ENCODE assay signal across 8 mouse cellular contexts in genomic region chr7:100911791-100912190, GRCm38 (mm10). TPM values are rescaled to one million over a fixed set of nuclear protein-coding genes. Genes with fewer than 3 reads are reported as not detected.
DNase-seq lines count a peak whose midpoint lies in the region; ATAC-seq lines count a peak whose summit lies in the region.

No protein-coding gene starts in this region.

- H3K9me3 ChIP-seq in midbrain, embryonic 11.5 days (ENCODE audit: control insufficient read depth, low read length): no peaks in the 10 kb centered on the region
- H3K9me3 ChIP-seq in midbrain, embryonic 15.5 days: no peaks in the 10 kb centered on the region
- H3K9me3 ChIP-seq in hindbrain, embryonic 15.5 days: no peaks in the 10 kb centered on the region
- H3K9me3 ChIP-seq in stomach, embryonic 14.5 days (ENCODE audit: control insufficient read depth, low read depth, low read length): no peaks in the 10 kb centered on the region

- H3K27me3 ChIP-seq in midbrain, embryonic 11.5 days (ENCODE audit: control insufficient read depth, insufficient read depth, low read length): no peaks in the 10 kb centered on the region
- H3K27me3 ChIP-seq in midbrain, embryonic 15.5 days (replicated peaks): no peaks in the 10 kb centered on the region
- H3K27me3 ChIP-seq in hindbrain, embryonic 15.5 days: no peaks in the 10 kb centered on the region
- no peaks in the 10 kb centered on the region for H3K27me3 ChIP-seq in stomach, embryonic 14.5 days (ENCODE audit: control insufficient read depth, insufficient read depth, low read length)

- no peak overlapping the region for H3K4me3 ChIP-seq in midbrain, embryonic 11.5 days (ENCODE audit: low read depth, low read length)
- no peak overlapping the region for H3K4me3 ChIP-seq in midbrain, embryonic 15.5 days
- H3K4me3 ChIP-seq in hindbrain, embryonic 15.5 days: no peak overlapping the region
- H3K4me3 ChIP-seq in stomach, embryonic 14.5 days (ENCODE audit: low read depth, low read length): no peak overlapping the region

- no peak overlapping the region; the same call in 1 of the 2 replicates for H3K9ac ChIP-seq in midbrain, embryonic 11.5 days (ENCODE audit: low read length)
- H3K9ac ChIP-seq in midbrain, embryonic 15.5 days: no peak overlapping the region
- no peak overlapping the region for H3K9ac ChIP-seq in hindbrain, embryonic 15.5 days
- H3K9ac ChIP-seq in stomach, embryonic 14.5 days (replicated peaks; ENCODE audit: low read depth, low read length): no peak overlapping the region

- ATAC-seq in midbrain, embryonic 11.5 days (ENCODE audit: low FRiP score): peak; percentile 19; the same call in 1 of the 2 replicates
- ATAC-seq in midbrain, embryonic 15.5 days (replicated peaks): no peak
- no peak for ATAC-seq in hindbrain, embryonic 15.5 days (ENCODE audit: low FRiP score, low read depth)
- no peak for ATAC-seq in stomach, embryonic 14.5 days (ENCODE audit: insufficient number of reproducible peaks, insufficient read depth, low FRiP score, low read depth)
- no peak for ATAC-seq in megakaryocyte, adult 5-6 weeks (ENCODE audit: poor library complexity, severe bottlenecking)
- no peak for ATAC-seq in activated CD4-positive, CD25-positive, alpha-beta regulatory T cell, adult 4 months

- H3K27ac ChIP-seq in midbrain, embryonic 11.5 days (ENCODE audit: low read depth, low read length): peak overlapping the region; percentile 59; the same call in 1 of the 2 replicates
- H3K27ac ChIP-seq in midbrain, embryonic 15.5 days: no peak overlapping the region
- H3K27ac ChIP-seq in hindbrain, embryonic 15.5 days (replicated peaks): peak overlapping the region; percentile 1; the same call in 1 of the 2 replicates
- H3K27ac ChIP-seq in stomach, embryonic 14.5 days (ENCODE audit: low read length): peak overlapping the region; percentile 35; the same call in 1 of the 2 replicates

- peak; percentile 73 for DNase-seq in adrenal gland, adult 2 months
- DNase-seq in adrenal gland, adult 8-10 months: no peak
- no peak for DNase-seq in midbrain, embryonic 11.5 days (ENCODE audit: low spot score, missing footprints)

- H3K36me3 ChIP-seq in midbrain, embryonic 11.5 days (ENCODE audit: control insufficient read depth, insufficient read depth, low read length): no peaks in the 10 kb centered on the region
- no peaks in the 10 kb centered on the region for H3K36me3 ChIP-seq in midbrain, embryonic 15.5 days (replicated peaks)
- no peaks in the 10 kb centered on the region for H3K36me3 ChIP-seq in hindbrain, embryonic 15.5 days
- H3K36me3 ChIP-seq in stomach, embryonic 14.5 days (ENCODE audit: control insufficient read depth, insufficient read depth, low read length): peaks cover 21% of the 10 kb centered on the region; the same call in 1 of the 2 replicates

- peaks cover 27% of the 10 kb centered on the region for H3K4me1 ChIP-seq in midbrain, embryonic 11.5 days (ENCODE audit: control insufficient read depth, insufficient read depth, low read length)
- peaks cover 10% of the 10 kb centered on the region for H3K4me1 ChIP-seq in midbrain, embryonic 15.5 days
- peaks cover 14% of the 10 kb centered on the region for H3K4me1 ChIP-seq in hindbrain, embryonic 15.5 days (replicated peaks)
- peaks cover 44% of the 10 kb centered on the region for H3K4me1 ChIP-seq in stomach, embryonic 14.5 days (ENCODE audit: control insufficient read depth, insufficient read depth, low read length)

- peak overlapping the region; percentile 27 for H3K4me2 ChIP-seq in midbrain, embryonic 11.5 days
- no peak overlapping the region for H3K4me2 ChIP-seq in midbrain, embryonic 15.5 days
- H3K4me2 ChIP-seq in hindbrain, embryonic 15.5 days: no peak overlapping the region
- H3K4me2 ChIP-seq in stomach, embryonic 14.5 days (replicated peaks; ENCODE audit: low read depth, low read length): no peak overlapping the region

- WGBS in midbrain, embryonic 11.5 days: 54% methylated on average over 9 of the region's 9 CpGs
- 44% methylated on average over 9 of the region's 9 CpGs for WGBS in midbrain, embryonic 15.5 days
- 39% methylated on average over 9 of the region's 9 CpGs for WGBS in hindbrain, embryonic 15.5 days
- WGBS in stomach, embryonic 14.5 days: 32% methylated on average over 9 of the region's 9 CpGs

RNA-seq across cellular contexts. Expression of gene Arhgef17, which starts 20.1 kb away (rescaled TPM):
- total RNA-seq in adrenal gland, adult 2 months (2021): 10 to 100 TPM; 76.4 to 81.7 TPM
- polyA plus RNA-seq in adrenal gland, adult 2 months (2012; rRNA removed): 99.6 and 118 TPM in 2 replicates
- total RNA-seq in adrenal gland, adult 8-10 months (2022): 100 to 1,000 TPM in 3 of 4 experiments, 10 to 100 TPM in 1; 95.8 to 118 (median 108) TPM
- 6.8 and 6.9 TPM in 2 replicates for polyA plus RNA-seq in midbrain, embryonic 11.5 days (2014; fragmentation: Nextera tagmentation; extraction: Ambion mirVana)
- polyA plus RNA-seq in midbrain, embryonic 15.5 days (2015; fragmentation: Nextera tagmentation; extraction: Ambion mirVana): 13.9 and 14.4 TPM in 2 replicates
- 12.9 and 14.6 TPM in 2 replicates for polyA plus RNA-seq in hindbrain, embryonic 15.5 days (2015; fragmentation: Nextera tagmentation; extraction: Ambion mirVana)
- polyA plus RNA-seq in stomach, embryonic 14.5 days (2014; fragmentation: Nextera tagmentation; extraction: Ambion mirVana): 13.7 and 14.1 TPM in 2 replicates
- 0.09 and 0.21 TPM in 2 replicates for total RNA-seq in megakaryocyte, adult 5-6 weeks (2015)
- total RNA-seq in megakaryocyte, adult 5-6 weeks (2017): 0.12 TPM in 1 of 2 replicates, not detected in the other
- polyA plus RNA-seq in activated CD4-positive, CD25-positive, alpha-beta regulatory T cell, adult 4 months (2017; shearing (Covaris generic)): under 1 TPM in 1 of 2 experiments, not detected in 1; 0.42 TPM

RNA-seq across cellular contexts. Expression of gene Relt, which starts 48.5 kb away (rescaled TPM):
- 1 to 10 TPM; 1.3 to 2.5 TPM for total RNA-seq in adrenal gland, adult 2 months (2021)
- 4.5 and 4.6 TPM in 2 replicates for polyA plus RNA-seq in adrenal gland, adult 2 months (2012; rRNA removed)
- 1 to 10 TPM; 1.2 to 1.8 (median 1.5) TPM for total RNA-seq in adrenal gland, adult 8-10 months (2022)
- polyA plus RNA-seq in midbrain, embryonic 11.5 days (2014; fragmentation: Nextera tagmentation; extraction: Ambion mirVana): 1.7 and 2.2 TPM in 2 replicates
- 4.7 and 5.9 TPM in 2 replicates for polyA plus RNA-seq in midbrain, embryonic 15.5 days (2015; fragmentation: Nextera tagmentation; extraction: Ambion mirVana)
- 5.6 TPM in 2 replicates for polyA plus RNA-seq in hindbrain, embryonic 15.5 days (2015; fragmentation: Nextera tagmentation; extraction: Ambion mirVana)
- 2.5 and 3.1 TPM in 2 replicates for polyA plus RNA-seq in stomach, embryonic 14.5 days (2014; fragmentation: Nextera tagmentation; extraction: Ambion mirVana)
- total RNA-seq in megakaryocyte, adult 5-6 weeks (2015): 23.9 and 27.2 TPM in 2 replicates
- total RNA-seq in megakaryocyte, adult 5-6 weeks (2017): 45.0 and 58.3 TPM in 2 replicates
- polyA plus RNA-seq in activated CD4-positive, CD25-positive, alpha-beta regulatory T cell, adult 4 months (2017; shearing (Covaris generic)): 10 to 100 TPM; 14.5 to 16.3 TPM
